Mouse (Mus musculus) heart, embryonic 15.5 days (tissue): ENCODE results near the gene Apaf1. TPM values are rescaled to one million over a fixed set of nuclear protein-coding genes. Genes with fewer than 3 reads are reported as not detected.

Source experiments
- ATAC-seq: fragments of 200-750 bp; cut with Nextera tagmentation; replicated peaks from 2 replicates; pipeline ENCODE4 v1.8.0; 2017; ENCODE audit warnings: low read depth, moderate TSS enrichment; ENCODE audit not compliant: insufficient number of reproducible peaks, insufficient read depth, low FRiP score
- H3K27ac ChIP-seq: fragments of 300-500 bp; sonication (generic); 2 replicates; pipeline ENCODE4 v1.5.1; 2015; ENCODE audit warnings: mild to moderate bottlenecking, inconsistent platforms
- H3K27me3 ChIP-seq: fragments of 300-500 bp; sonication (generic); 2 replicates; pipeline ENCODE4 v1.6.1; 2015; ENCODE audit warnings: inconsistent platforms
- H3K36me3 ChIP-seq: fragments of 300-500 bp; sonication (generic); 2 replicates; pipeline ENCODE4 v1.6.1; 2015; ENCODE audit warnings: mild to moderate bottlenecking, inconsistent platforms
- H3K4me1 ChIP-seq: fragments of 300-500 bp; sonication (generic); replicated peaks from 2 replicates; pipeline ENCODE4 v1.6.1; 2015; ENCODE audit warnings: inconsistent platforms
- H3K4me2 ChIP-seq: fragments of 300-500 bp; sonication (generic); 2 replicates; pipeline ENCODE4 v1.6.1; 2015; ENCODE audit warnings: inconsistent platforms, mild to moderate bottlenecking, moderate library complexity
- H3K4me3 ChIP-seq: fragments of 300-500 bp; sonication (generic); 2 replicates; pipeline ENCODE4 v1.5.1; 2015; ENCODE audit warnings: mild to moderate bottlenecking, inconsistent platforms
- H3K9ac ChIP-seq: fragments of 300-500 bp; sonication (generic); 2 replicates; pipeline ENCODE4 v1.6.1; 2015; ENCODE audit warnings: mild to moderate bottlenecking, inconsistent platforms
- H3K9me3 ChIP-seq: fragments of 300-500 bp; sonication (generic); replicated peaks from 2 replicates; pipeline ENCODE4 v1.6.1; 2016; ENCODE audit warnings: inconsistent platforms
- WGBS: fragments of 180-500 bp; shearing (Covaris S2); methylation state at CpG from one replicate; pipeline ENCODE4 v1.1.7; 2015; ENCODE audit warnings: mixed read lengths; 5-methylcytosine and 5-hydroxymethylcytosine counted together
- polyA plus RNA-seq: library from polyadenylated mRNA; unstranded; fragments of >200 nt; fragmentation: Nextera tagmentation; extraction: Ambion mirVana; gene quantifications from 2 replicates; pipeline ENCODE4 v1.2.1, GENCODE M21; 2015

Apaf1 gene
- polyA plus RNA-seq, 1 experiment from 2014 or later: 12.8 TPM

GRCm38 (mm10) chr10:91076667-91077066 lies 5.9 kb downstream of the Apaf1 start:
- H3K9me3 ChIP-seq: no peaks in the 10 kb centered on the region
- no peak overlapping the region for H3K4me3 ChIP-seq
- peaks cover 41% of the 10 kb centered on the region for H3K36me3 ChIP-seq
- no peak overlapping the region for H3K4me2 ChIP-seq
- H3K27me3 ChIP-seq: no peaks in the 10 kb centered on the region
- 73% methylated on average over 2 of the region's 2 CpGs for WGBS
- no peaks in the 10 kb centered on the region for H3K4me1 ChIP-seq
- no peak for ATAC-seq
- no peak overlapping the region for H3K9ac ChIP-seq
- no peak overlapping the region for H3K27ac ChIP-seq

GRCm38 (mm10) chr10:91073345-91073744 lies 9.2 kb downstream of the Apaf1 start:
- ATAC-seq: no peak
- no peak overlapping the region for H3K27ac ChIP-seq
- no peak overlapping the region for H3K9ac ChIP-seq
- 55% methylated on average over 3 of the region's 3 CpGs for WGBS
- no peaks in the 10 kb centered on the region for H3K4me1 ChIP-seq
- peaks cover 34% of the 10 kb centered on the region for H3K36me3 ChIP-seq
- no peak overlapping the region for H3K4me3 ChIP-seq
- H3K9me3 ChIP-seq: no peaks in the 10 kb centered on the region
- no peak overlapping the region for H3K4me2 ChIP-seq
- H3K27me3 ChIP-seq: no peaks in the 10 kb centered on the region

- WGBS: 77% methylated on average over 1 of the region's 1 CpGs
- no peak for ATAC-seq
- no peaks in the 10 kb centered on the region for H3K4me1 ChIP-seq
These were observed 10.8 kb downstream of the Apaf1 start for GRCm38 (mm10) chr10:91071768-91072167.

GRCm38 (mm10) chr10:91062355-91062754 lies 20.2 kb downstream of the Apaf1 start:
- no peaks in the 10 kb centered on the region for H3K9me3 ChIP-seq
- WGBS: 91% methylated on average over 6 of the region's 6 CpGs
- no peaks in the 10 kb centered on the region for H3K4me1 ChIP-seq
- peaks cover 40% of the 10 kb centered on the region for H3K36me3 ChIP-seq
- H3K4me2 ChIP-seq: no peak overlapping the region
- no peak overlapping the region for H3K27ac ChIP-seq
- H3K9ac ChIP-seq: no peak overlapping the region
- no peak for ATAC-seq
- no peak overlapping the region for H3K4me3 ChIP-seq
- no peaks in the 10 kb centered on the region for H3K27me3 ChIP-seq

More at GRCm38 (mm10) chr10:91071768-91072167, 10.8 kb downstream of the Apaf1 start:
- Histone ChIP-seq H3K36me3 (peaks cover 31% of the 10 kb centered on the region), H3K9ac (no peak overlapping the region), H3K9me3 (no peaks in the 10 kb centered on the region), H3K4me2 (no peak overlapping the region), H3K4me3 (no peak overlapping the region), H3K27ac (no peak overlapping the region), H3K27me3 (no peaks in the 10 kb centered on the region)

- no peak overlapping the region for H3K9ac ChIP-seq
- ATAC-seq: no peak
- no peaks in the 10 kb centered on the region for H3K27me3 ChIP-seq
- WGBS: 40% methylated on average over 5 of the region's 5 CpGs
- no peak overlapping the region for H3K4me2 ChIP-seq
- H3K4me1 ChIP-seq: no peaks in the 10 kb centered on the region
- H3K4me3 ChIP-seq: no peak overlapping the region
- no peak overlapping the region for H3K27ac ChIP-seq
- no peaks in the 10 kb centered on the region for H3K9me3 ChIP-seq
- H3K36me3 ChIP-seq: peaks cover 28% of the 10 kb centered on the region
These were observed 21.8 kb downstream of the Apaf1 start for GRCm38 (mm10) chr10:91060742-91061141.

- H3K36me3 ChIP-seq: peaks cover 32% of the 10 kb centered on the region
- ATAC-seq: no peak
- no peaks in the 10 kb centered on the region for H3K4me1 ChIP-seq
These were observed 29.8 kb downstream of the Apaf1 start for GRCm38 (mm10) chr10:91052734-91053133.

GRCm38 (mm10) chr10:91051156-91051555 lies 31.4 kb downstream of the Apaf1 start:
- no peak overlapping the region for H3K27ac ChIP-seq
- H3K9me3 ChIP-seq: no peaks in the 10 kb centered on the region
- H3K9ac ChIP-seq: no peak overlapping the region
- no peak overlapping the region for H3K4me2 ChIP-seq
- ATAC-seq: no peak
- peaks cover 42% of the 10 kb centered on the region for H3K36me3 ChIP-seq
- no peaks in the 10 kb centered on the region for H3K27me3 ChIP-seq
- no peak overlapping the region for H3K4me3 ChIP-seq
- 91% methylated on average over 3 of the region's 3 CpGs for WGBS
- H3K4me1 ChIP-seq: no peaks in the 10 kb centered on the region

More at GRCm38 (mm10) chr10:91052734-91053133, 29.8 kb downstream of the Apaf1 start:
- no peak overlapping the region for H3K27ac ChIP-seq
- H3K27me3 ChIP-seq: no peaks in the 10 kb centered on the region
- no peak overlapping the region for H3K4me2 ChIP-seq
- H3K4me3 ChIP-seq: no peak overlapping the region
- no peak overlapping the region for H3K9ac ChIP-seq
- H3K9me3 ChIP-seq: no peaks in the 10 kb centered on the region

- H3K4me3 ChIP-seq: no peak overlapping the region
- no peak overlapping the region for H3K4me2 ChIP-seq
- no peaks in the 10 kb centered on the region for H3K27me3 ChIP-seq
- ATAC-seq: no peak
- no peak overlapping the region for H3K9ac ChIP-seq
- no peak overlapping the region for H3K27ac ChIP-seq
- no peaks in the 10 kb centered on the region for H3K9me3 ChIP-seq
- peaks cover 41% of the 10 kb centered on the region for H3K36me3 ChIP-seq
- WGBS: 86% methylated on average over 4 of the region's 4 CpGs
- no peaks in the 10 kb centered on the region for H3K4me1 ChIP-seq
These were observed 32.9 kb downstream of the Apaf1 start for GRCm38 (mm10) chr10:91049696-91050095.

GRCm38 (mm10) chr10:91033942-91034341 lies 48.6 kb downstream of the Apaf1 start:
- ATAC-seq: no peak
- no peak overlapping the region for H3K9ac ChIP-seq
- H3K4me3 ChIP-seq: no peak overlapping the region
- no peaks in the 10 kb centered on the region; the same call in 1 of the 2 replicates for H3K4me1 ChIP-seq
- H3K27ac ChIP-seq: no peak overlapping the region
- H3K9me3 ChIP-seq: no peaks in the 10 kb centered on the region
- WGBS: 31% methylated on average over 8 of the region's 8 CpGs
- H3K36me3 ChIP-seq: peaks cover 31% of the 10 kb centered on the region
- no peaks in the 10 kb centered on the region for H3K27me3 ChIP-seq
- H3K4me2 ChIP-seq: no peak overlapping the region

- peak; percentile 58; the same call in 1 of the 2 replicates for ATAC-seq
- no peak overlapping the region for H3K9ac ChIP-seq
- H3K4me3 ChIP-seq: no peak overlapping the region
- no peak overlapping the region for H3K27ac ChIP-seq
- no peaks in the 10 kb centered on the region for H3K9me3 ChIP-seq
- no peak overlapping the region for H3K4me2 ChIP-seq
- 7% methylated on average over 4 of the region's 4 CpGs for WGBS
- H3K4me1 ChIP-seq: no peaks in the 10 kb centered on the region; the same call in 1 of the 2 replicates
- H3K36me3 ChIP-seq: peaks cover 25% of the 10 kb centered on the region; the same call in 1 of the 2 replicates
- H3K27me3 ChIP-seq: no peaks in the 10 kb centered on the region
These were observed 50.2 kb downstream of the Apaf1 start for GRCm38 (mm10) chr10:91032399-91032798.

- no peak overlapping the region for H3K27ac ChIP-seq
- 78% methylated on average over 9 of the region's 9 CpGs for WGBS
- no peak overlapping the region for H3K9ac ChIP-seq
- ATAC-seq: no peak
- no peaks in the 10 kb centered on the region; the same call in 1 of the 2 replicates for H3K4me1 ChIP-seq
- H3K9me3 ChIP-seq: no peaks in the 10 kb centered on the region
- H3K27me3 ChIP-seq: no peaks in the 10 kb centered on the region
- no peak overlapping the region for H3K4me3 ChIP-seq
- no peak overlapping the region for H3K4me2 ChIP-seq
- peaks cover 19% of the 10 kb centered on the region; the same call in 1 of the 2 replicates for H3K36me3 ChIP-seq
These were observed 51.4 kb downstream of the Apaf1 start for GRCm38 (mm10) chr10:91031176-91031575.

- Histone ChIP-seq H3K4me3 (no peak overlapping the region), H3K27ac (no peak overlapping the region), H3K4me2 (no peak overlapping the region), H3K36me3 (peaks cover 19% of the 10 kb centered on the region; the same call in 1 of the 2 replicates), H3K9me3 (no peaks in the 10 kb centered on the region), H3K9ac (no peak overlapping the region), H3K27me3 (no peaks in the 10 kb centered on the region), H3K4me1 (no peaks in the 10 kb centered on the region; the same call in 1 of the 2 replicates)
- ATAC-seq: no peak
These were observed 53.5 kb downstream of the Apaf1 start for GRCm38 (mm10) chr10:91029002-91029539.
